Mouse (Mus musculus) intestine, embryonic 15.5 days (tissue): ENCODE results near the gene Eif6. TPM values are rescaled to one million over a fixed set of nuclear protein-coding genes. Genes with fewer than 3 reads are reported as not detected.

Experiments used
- ATAC-seq: fragments of 200-750 bp; cut with Nextera tagmentation; 2 replicates; pipeline ENCODE4 v1.8.0; 2017; ENCODE audit warnings: moderate TSS enrichment, moderate library complexity
- H3K27ac ChIP-seq: fragments of 300-500 bp; sonication (generic); 2 replicates; pipeline ENCODE4 v1.5.1; 2015; ENCODE audit warnings: mild to moderate bottlenecking, inconsistent platforms
- H3K27me3 ChIP-seq: fragments of 300-500 bp; sonication (generic); replicated peaks from 2 replicates; pipeline ENCODE4 v1.6.1; 2015; ENCODE audit warnings: inconsistent platforms
- H3K36me3 ChIP-seq: fragments of 300-500 bp; sonication (generic); 2 replicates; pipeline ENCODE4 v1.6.1; 2015; ENCODE audit warnings: inconsistent platforms
- H3K4me1 ChIP-seq: fragments of 300-500 bp; sonication (generic); replicated peaks from 2 replicates; pipeline ENCODE4 v1.6.1; 2015; ENCODE audit warnings: inconsistent platforms
- H3K4me2 ChIP-seq: fragments of 300-500 bp; sonication (generic); replicated peaks from 2 replicates; pipeline ENCODE4 v1.6.1; 2015; ENCODE audit warnings: mild to moderate bottlenecking, inconsistent platforms
- H3K4me3 ChIP-seq: fragments of 300-500 bp; sonication (generic); replicated peaks from 2 replicates; pipeline ENCODE4 v1.5.1; 2015; ENCODE audit warnings: inconsistent platforms
- H3K9ac ChIP-seq: fragments of 300-500 bp; sonication (generic); 2 replicates; pipeline ENCODE4 v1.6.1; 2015; ENCODE audit warnings: inconsistent platforms
- H3K9me3 ChIP-seq: fragments of 300-500 bp; sonication (generic); 2 replicates; pipeline ENCODE4 v1.6.1; 2016; ENCODE audit warnings: inconsistent platforms
- WGBS: fragments of 180-500 bp; shearing (Covaris S2); methylation state at CpG from one replicate; pipeline ENCODE4 v1.1.7; 2015; 5-methylcytosine and 5-hydroxymethylcytosine counted together
- polyA plus RNA-seq: library from polyadenylated mRNA; unstranded; fragments of >200 nt; fragmentation: Nextera tagmentation; extraction: Ambion mirVana; gene quantifications from 2 replicates; pipeline ENCODE4 v1.2.1, GENCODE M21; 2015

The Eif6 gene
- 263 and 265 TPM in 2 replicates for polyA plus RNA-seq

GRCm38 (mm10) chr2:155826630-155827424 is at the start of gene Eif6:
Gene Eif6, minus strand, starts transcription at chr2:155826925.
- 1% methylated on average over 27 of the region's 27 CpGs for WGBS
- Histone ChIP-seq H3K4me3 (peak within 1 kb of the TSS; percentile 90), H3K4me1 (0 out of 2 replicates have a peak, but pooled peaks cover 7% of the 10 kb centered on the region), H3K9ac (peak within 1 kb of the TSS; percentile 88), H3K27me3 (no peaks in the 10 kb centered on the region), H3K27ac (peak within 1 kb of the TSS; percentile 94), H3K36me3 (peaks cover 11% of the 10 kb centered on the region), H3K4me2 (peak within 1 kb of the TSS; percentile 80), H3K9me3 (no peaks in the 10 kb centered on the region)
- peak; percentile 95 for ATAC-seq

DNA sequence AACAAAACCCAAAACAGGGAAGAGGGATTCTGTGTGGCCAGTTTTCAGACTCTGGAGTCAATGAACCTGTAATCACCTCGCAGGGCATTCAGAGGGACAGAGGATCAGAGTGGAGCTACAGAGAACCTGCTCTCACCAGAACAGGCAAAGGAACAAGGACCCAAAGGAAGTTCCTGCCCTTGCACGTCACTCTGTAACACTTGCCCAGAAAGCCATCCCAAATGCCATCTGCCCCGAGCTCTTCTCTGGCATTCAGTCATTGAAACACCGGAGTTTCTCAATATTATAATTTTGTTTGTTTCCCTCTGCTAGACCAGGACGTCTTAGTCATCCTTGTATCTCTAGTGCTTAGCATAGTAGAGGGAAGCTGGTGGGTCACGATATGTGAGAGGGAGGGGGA is 46.9 kb upstream of the Eif6 start:
- Histone ChIP-seq H3K9ac (no peak overlapping the region), H3K4me2 (no peak overlapping the region), H3K4me3 (no peak overlapping the region), H3K4me1 (peaks cover 9% of the 10 kb centered on the region), H3K27ac (no peak overlapping the region), H3K9me3 (no peaks in the 10 kb centered on the region), H3K27me3 (no peaks in the 10 kb centered on the region), H3K36me3 (peaks cover 16% of the 10 kb centered on the region)
- 65% methylated on average over 6 of the region's 6 CpGs for WGBS
- ATAC-seq = no peak

DNA sequence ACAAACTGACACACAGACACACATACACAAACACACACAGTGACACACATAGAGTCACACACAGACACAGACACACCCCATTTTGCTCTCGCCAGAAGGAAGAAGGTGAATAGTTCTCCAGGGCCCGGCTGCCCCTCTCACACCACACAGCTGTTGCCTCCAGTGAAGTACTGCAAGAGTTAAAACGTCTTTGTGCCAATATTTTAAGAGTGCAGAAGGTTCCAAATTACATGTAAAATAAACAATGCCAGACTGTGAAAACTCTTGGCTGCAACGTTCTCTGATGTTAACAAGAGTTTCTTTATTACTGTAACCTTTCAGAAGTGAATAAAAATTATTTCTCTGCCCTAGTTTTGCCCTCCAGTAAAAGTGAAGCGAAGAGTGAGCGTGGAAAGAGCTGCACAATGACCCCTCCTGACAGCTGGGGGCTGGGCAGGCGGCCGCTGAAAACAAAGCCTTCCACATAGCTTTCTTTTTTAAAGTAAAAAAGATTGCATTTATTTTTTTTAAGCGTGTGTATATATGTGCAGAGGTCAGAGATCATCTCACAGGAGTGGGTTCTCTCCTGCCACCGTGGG is 46.3 kb upstream of the Eif6 start:
- Histone ChIP-seq H3K9ac (no peak overlapping the region), H3K36me3 (peaks cover 16% of the 10 kb centered on the region), H3K27ac (no peak overlapping the region), H3K4me2 (no peak overlapping the region), H3K9me3 (no peaks in the 10 kb centered on the region), H3K4me3 (no peak overlapping the region), H3K27me3 (no peaks in the 10 kb centered on the region), H3K4me1 (peaks cover 9% of the 10 kb centered on the region)
- 41% methylated on average over 10 of the region's 10 CpGs for WGBS
- ATAC-seq = no peak

GRCm38 (mm10) chr2:155872486-155872885 is 45.8 kb upstream of the Eif6 start:
- no peak overlapping the region for H3K9ac ChIP-seq
- H3K27ac ChIP-seq = no peak overlapping the region
- peaks cover 9% of the 10 kb centered on the region for H3K4me1 ChIP-seq
- 54% methylated on average over 8 of the region's 8 CpGs for WGBS
- no peak overlapping the region for H3K4me3 ChIP-seq
- no peak for ATAC-seq
- no peaks in the 10 kb centered on the region for H3K9me3 ChIP-seq
- peaks cover 16% of the 10 kb centered on the region for H3K36me3 ChIP-seq
- no peak overlapping the region for H3K4me2 ChIP-seq
- no peaks in the 10 kb centered on the region for H3K27me3 ChIP-seq

DNA sequence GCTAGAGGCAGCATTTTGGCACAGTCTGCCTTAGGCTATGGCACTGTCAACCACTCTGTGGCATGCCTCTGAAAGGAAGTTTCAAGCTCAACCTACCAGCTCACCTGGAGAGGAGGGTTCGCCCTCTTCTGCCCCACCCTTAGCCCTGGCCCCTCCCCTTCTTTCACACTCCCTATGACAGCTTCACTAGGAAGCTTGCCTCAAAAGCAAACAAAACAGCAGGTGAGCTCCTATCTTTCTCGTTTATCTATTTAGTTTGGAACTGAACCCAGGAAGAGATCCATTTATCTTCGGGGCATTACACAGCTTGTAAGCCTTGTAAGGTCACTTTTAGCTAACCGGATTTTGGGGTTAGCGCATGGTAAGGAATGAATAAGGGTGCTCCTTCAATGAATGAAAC is 43.0 kb upstream of the Eif6 start:
- no peak overlapping the region for H3K4me2 ChIP-seq
- no peak overlapping the region for H3K9ac ChIP-seq
- peaks cover 9% of the 10 kb centered on the region for H3K4me1 ChIP-seq
- no peak overlapping the region for H3K27ac ChIP-seq
- H3K9me3 ChIP-seq = no peaks in the 10 kb centered on the region
- H3K36me3 ChIP-seq = 0 out of 2 replicates have a peak, but pooled peaks cover 4% of the 10 kb centered on the region
- no peak overlapping the region for H3K4me3 ChIP-seq
- 58% methylated on average over 5 of the region's 5 CpGs for WGBS
- ATAC-seq = peak; percentile 90
- no peaks in the 10 kb centered on the region for H3K27me3 ChIP-seq

DNA sequence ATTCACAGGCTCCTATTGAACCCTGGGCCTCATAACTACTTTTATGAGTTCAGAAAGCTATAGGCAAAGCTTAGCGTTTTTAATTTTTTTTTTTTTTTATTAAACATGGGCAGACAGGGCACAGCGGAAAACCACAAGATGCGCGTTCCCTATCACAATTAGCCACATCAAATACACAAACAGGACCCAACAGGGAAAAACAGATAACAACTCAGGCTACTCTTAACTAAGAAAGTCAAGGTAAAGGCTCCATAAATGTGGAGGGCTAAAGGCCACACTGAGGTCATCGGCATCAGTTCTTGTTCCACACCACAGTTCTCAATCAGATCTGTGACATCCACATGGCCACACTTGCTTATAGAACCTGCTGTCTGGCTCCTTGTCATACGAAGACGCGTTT is 41.6 kb upstream of the Eif6 start:
- H3K4me1 ChIP-seq = peaks cover 8% of the 10 kb centered on the region
- H3K27me3 ChIP-seq = no peaks in the 10 kb centered on the region
- H3K36me3 ChIP-seq = 0 out of 2 replicates have a peak, but pooled peaks cover 4% of the 10 kb centered on the region
- no peak overlapping the region for H3K4me3 ChIP-seq
- H3K9ac ChIP-seq = no peak overlapping the region
- ATAC-seq = no peak
- no peak overlapping the region for H3K4me2 ChIP-seq
- H3K27ac ChIP-seq = no peak overlapping the region
- 97% methylated on average over 8 of the region's 8 CpGs for WGBS
- no peaks in the 10 kb centered on the region for H3K9me3 ChIP-seq

GRCm38 (mm10) chr2:155863301-155863867 is 36.7 kb upstream of the Eif6 start:
- H3K36me3 ChIP-seq = no peaks in the 10 kb centered on the region
- no peak; the same call in 1 of the 2 replicates for ATAC-seq
- H3K4me3 ChIP-seq = no peak overlapping the region
- H3K27ac ChIP-seq = no peak overlapping the region
- 49% methylated on average over 11 of the region's 11 CpGs for WGBS
- H3K9me3 ChIP-seq = no peaks in the 10 kb centered on the region
- H3K27me3 ChIP-seq = no peaks in the 10 kb centered on the region
- no peak overlapping the region for H3K4me2 ChIP-seq
- H3K9ac ChIP-seq = no peak overlapping the region
- peaks cover 5% of the 10 kb centered on the region; the same call in 1 of the 2 replicates for H3K4me1 ChIP-seq

DNA sequence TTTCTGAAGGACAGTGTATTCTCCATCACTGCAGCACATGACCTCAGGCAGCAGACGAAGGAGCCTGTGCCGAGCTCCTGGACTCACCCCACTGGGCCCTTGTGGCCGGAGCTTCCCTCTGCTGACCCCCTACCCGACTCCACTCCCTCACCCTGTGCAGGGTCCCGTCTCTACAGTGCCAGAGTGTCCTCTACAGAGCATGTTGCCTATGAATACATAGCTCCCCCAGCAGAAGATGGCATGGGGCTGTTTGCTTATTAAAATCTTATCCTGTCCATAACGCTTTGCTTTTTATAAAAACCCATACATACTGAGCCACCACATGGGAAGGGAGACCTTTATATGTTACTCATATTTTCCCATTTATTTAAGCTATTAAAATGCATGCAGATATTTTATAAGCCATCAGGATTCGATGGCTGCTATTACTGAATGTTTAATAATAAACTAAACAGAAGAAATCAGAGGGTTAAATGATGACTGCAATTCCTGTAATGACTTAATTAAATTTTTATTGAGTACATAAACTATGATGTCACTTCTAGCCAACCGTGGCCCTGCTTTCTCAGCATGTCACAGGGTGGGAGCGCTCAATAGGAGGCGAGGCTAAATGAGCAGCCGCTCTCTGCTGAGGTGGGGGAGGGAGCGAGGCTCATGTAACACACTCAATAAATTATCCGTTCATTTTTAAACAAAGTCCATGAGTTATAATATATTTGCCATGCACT is 36.0 kb upstream of the Eif6 start:
- Histone ChIP-seq H3K9ac (no peak overlapping the region), H3K4me3 (no peak overlapping the region), H3K27ac (no peak overlapping the region), H3K27me3 (no peaks in the 10 kb centered on the region), H3K36me3 (peaks cover 4% of the 10 kb centered on the region; the same call in 1 of the 2 replicates), H3K4me2 (no peak overlapping the region), H3K4me1 (peaks cover 5% of the 10 kb centered on the region; the same call in 1 of the 2 replicates), H3K9me3 (no peaks in the 10 kb centered on the region)
- WGBS = 56% methylated on average over 13 of the region's 13 CpGs
- ATAC-seq = peak; percentile 80

GRCm38 (mm10) chr2:155861581-155861980 is 34.9 kb upstream of the Eif6 start:
- 91% methylated on average over 6 of the region's 6 CpGs for WGBS
- Histone ChIP-seq H3K4me1 (peaks cover 5% of the 10 kb centered on the region; the same call in 1 of the 2 replicates), H3K4me3 (no peak overlapping the region), H3K9me3 (no peaks in the 10 kb centered on the region), H3K27ac (no peak overlapping the region), H3K4me2 (no peak overlapping the region), H3K9ac (no peak overlapping the region), H3K36me3 (peaks cover 7% of the 10 kb centered on the region), H3K27me3 (no peaks in the 10 kb centered on the region)
- ATAC-seq = no peak

DNA sequence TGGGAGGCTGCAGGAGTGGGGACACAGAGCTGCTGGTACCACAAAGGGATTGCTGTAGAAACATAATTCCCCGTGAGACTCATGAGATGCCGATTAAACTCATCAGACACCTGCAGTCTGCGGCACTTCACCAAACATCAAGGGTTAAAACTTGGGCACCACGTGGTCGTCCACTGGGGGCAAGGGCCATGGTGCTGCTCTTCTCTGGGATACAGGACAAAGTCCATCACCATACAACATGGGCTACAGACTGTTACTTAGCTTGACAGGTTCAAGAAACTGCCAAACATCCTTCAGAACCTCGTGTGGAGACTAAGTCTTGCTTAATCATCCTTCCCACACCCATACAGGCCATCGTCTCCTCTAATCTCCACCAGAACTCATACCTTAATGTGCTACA is 33.4 kb upstream of the Eif6 start:
- no peak overlapping the region for H3K4me3 ChIP-seq
- H3K4me1 ChIP-seq = peaks cover 5% of the 10 kb centered on the region; the same call in 1 of the 2 replicates
- no peaks in the 10 kb centered on the region for H3K27me3 ChIP-seq
- no peak overlapping the region for H3K27ac ChIP-seq
- peaks cover 12% of the 10 kb centered on the region for H3K36me3 ChIP-seq
- H3K4me2 ChIP-seq = no peak overlapping the region
- no peak for ATAC-seq
- H3K9ac ChIP-seq = no peak overlapping the region
- 80% methylated on average over 7 of the region's 7 CpGs for WGBS
- H3K9me3 ChIP-seq = no peaks in the 10 kb centered on the region

DNA sequence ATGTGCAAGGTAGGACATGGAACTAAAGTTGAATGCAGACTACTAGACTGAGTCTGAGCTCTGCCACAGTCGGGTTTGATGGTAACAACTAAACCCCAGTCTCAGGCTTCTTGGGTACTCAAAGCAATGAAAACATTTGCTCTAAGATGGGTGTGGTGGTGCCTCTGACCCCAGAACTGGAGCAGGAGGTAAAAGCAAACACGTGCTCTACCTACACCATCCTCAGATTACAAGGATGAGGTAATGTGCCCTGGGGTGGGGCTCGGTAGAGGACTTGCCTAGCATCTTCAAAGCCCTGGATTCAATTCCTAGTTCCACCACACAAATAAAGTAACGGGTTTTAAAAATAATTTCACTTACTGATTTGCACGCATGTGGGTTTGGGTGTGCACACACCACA is 25.8 kb upstream of the Eif6 start:
- WGBS = 75% methylated on average over 5 of the region's 5 CpGs
- no peak for ATAC-seq
- Histone ChIP-seq H3K4me2 (no peak overlapping the region), H3K27ac (no peak overlapping the region), H3K4me1 (no peaks in the 10 kb centered on the region), H3K36me3 (peaks cover 22% of the 10 kb centered on the region), H3K9ac (no peak overlapping the region), H3K27me3 (no peaks in the 10 kb centered on the region), H3K9me3 (no peaks in the 10 kb centered on the region), H3K4me3 (no peak overlapping the region)

DNA sequence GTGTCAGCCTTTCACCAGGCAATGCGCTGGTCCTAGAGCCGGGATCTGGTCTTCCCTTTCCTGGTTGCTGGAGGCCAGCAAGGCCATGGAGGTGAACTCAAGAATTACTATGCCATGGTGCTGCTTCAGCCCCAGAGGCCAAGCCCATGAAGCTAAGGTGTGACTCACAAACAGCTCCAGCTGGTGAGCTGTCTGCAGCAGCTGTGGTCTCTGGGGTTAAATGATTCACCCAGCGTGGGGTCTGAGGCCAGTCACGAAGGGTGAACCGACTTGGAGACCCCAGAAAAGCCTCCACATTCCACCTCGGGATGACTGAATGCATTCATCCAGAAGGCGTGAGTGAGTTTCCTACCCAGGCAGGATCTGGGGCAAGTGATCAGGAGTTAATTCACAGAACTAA is 23.4 kb upstream of the Eif6 start:
- no peaks in the 10 kb centered on the region for H3K4me1 ChIP-seq
- H3K27me3 ChIP-seq = no peaks in the 10 kb centered on the region
- H3K9me3 ChIP-seq = no peaks in the 10 kb centered on the region
- ATAC-seq = no peak
- WGBS = 88% methylated on average over 7 of the region's 7 CpGs
- H3K9ac ChIP-seq = no peak overlapping the region
- H3K4me2 ChIP-seq = no peak overlapping the region
- no peak overlapping the region for H3K4me3 ChIP-seq
- H3K36me3 ChIP-seq = peaks cover 21% of the 10 kb centered on the region; the same call in 1 of the 2 replicates
- H3K27ac ChIP-seq = no peak overlapping the region
